Mouse (Mus musculus): ENCODE measurements around the gene Cd55. TPM values are rescaled to one million over a fixed set of nuclear protein-coding genes. Genes with fewer than 3 reads are reported as not detected.

Gene Cd55
- polyA plus RNA-seq, 1 experiment from 2014 or later: 16.9 TPM

Other genes with a start within 250 kb of the Cd55 start
- not detected in 2 replicates for gene Cd55b, start 39.7 kb downstream of the Cd55 start, polyA plus RNA-seq (2014; fragmentation: Nextera tagmentation; extraction: Ambion mirVana)
- gene Zp3r, start 166.9 kb upstream of the Cd55 start, polyA plus RNA-seq (2014; fragmentation: Nextera tagmentation; extraction: Ambion mirVana): 0.09 and 0.12 TPM in 2 replicates
- gene C4bp, start 198.9 kb upstream of the Cd55 start, polyA plus RNA-seq (2014; fragmentation: Nextera tagmentation; extraction: Ambion mirVana): 2.2 and 3.5 TPM in 2 replicates